Mouse (Mus musculus): ENCODE measurements around the gene Tmem255b. TPM values are rescaled to one million over a fixed set of nuclear protein-coding genes. Genes with fewer than 3 reads are reported as not detected.

Gene Tmem255b
- polyA plus RNA-seq, 1 experiment = 1.1 TPM

GRCm38 (mm10) chr8:13489351-13489750, 54.4 kb downstream of the Tmem255b start:
- Histone ChIP-seq H3K27me3 (ENCODE audit: control insufficient read depth, insufficient read depth, low read length) (peaks cover 5% of the 10 kb centered on the region), H3K4me1 (ENCODE audit: control insufficient read depth, insufficient read depth, insufficient read length) (no peaks in the 10 kb centered on the region; the same call in 1 of the 2 replicates), H3K4me3 (ENCODE audit: extremely low read depth, insufficient read depth, insufficient read length) (no peak overlapping the region), H3K27ac (ENCODE audit: insufficient read depth, low read length) (no peak overlapping the region), H3K36me3 (ENCODE audit: control insufficient read depth, insufficient read depth, low read length) (no peaks in the 10 kb centered on the region)
- 86% methylated on average over 3 of the region's 3 CpGs for WGBS
- TF ChIP-seq CTCF (IDR thresholded peaks at IDR 0.05; ENCODE audit: extremely low read depth, insufficient read depth, insufficient read length, insufficient replicate concordance) (no peak), POLR2A (IDR thresholded peaks at IDR 0.05; ENCODE audit: low read depth, low read length) (no peak)
- no peak for DNase-seq (ENCODE audit: low read depth in 1 of 2, low spot score in 2 of 2)

GRCm38 (mm10) chr8:13489986-13490910, 55.3 kb downstream of the Tmem255b start:
- Histone ChIP-seq H3K27me3 (ENCODE audit: control insufficient read depth, insufficient read depth, low read length) (peaks cover 7% of the 10 kb centered on the region), H3K4me1 (ENCODE audit: control insufficient read depth, insufficient read depth, insufficient read length) (no peaks in the 10 kb centered on the region; the same call in 1 of the 2 replicates), H3K36me3 (ENCODE audit: control insufficient read depth, insufficient read depth, low read length) (no peaks in the 10 kb centered on the region), H3K27ac (ENCODE audit: insufficient read depth, low read length) (no peak overlapping the region; the same call in 1 of the 2 replicates), H3K4me3 (ENCODE audit: extremely low read depth, insufficient read depth, insufficient read length) (no peak overlapping the region)
- WGBS = 51% methylated on average over 13 of the region's 13 CpGs
- TF ChIP-seq CTCF (IDR thresholded peaks at IDR 0.05; ENCODE audit: extremely low read depth, insufficient read depth, insufficient read length, insufficient replicate concordance) (no peak), POLR2A (IDR thresholded peaks at IDR 0.05; ENCODE audit: low read depth, low read length) (no peak)
- DNase-seq (ENCODE audit: low read depth in 1 of 2, low spot score in 2 of 2) = no peak

- Histone ChIP-seq H3K4me1 (ENCODE audit: control insufficient read depth, insufficient read depth, insufficient read length) (no peaks in the 10 kb centered on the region; the same call in 1 of the 2 replicates), H3K36me3 (ENCODE audit: control insufficient read depth, insufficient read depth, low read length) (no peaks in the 10 kb centered on the region)
- WGBS = 88% methylated on average over 14 of the region's 14 CpGs
These were observed 56.6 kb downstream of the Tmem255b start for GRCm38 (mm10) chr8:13491491-13492010.

GRCm38 (mm10) chr8:13492198-13492995, 57.4 kb downstream of the Tmem255b start:
- Histone ChIP-seq H3K27me3 (ENCODE audit: control insufficient read depth, insufficient read depth, low read length) (peaks cover 7% of the 10 kb centered on the region), H3K4me1 (ENCODE audit: control insufficient read depth, insufficient read depth, insufficient read length) (no peaks in the 10 kb centered on the region; the same call in 1 of the 2 replicates), H3K27ac (ENCODE audit: insufficient read depth, low read length) (no peak overlapping the region), H3K4me3 (ENCODE audit: extremely low read depth, insufficient read depth, insufficient read length) (no peak overlapping the region), H3K36me3 (ENCODE audit: control insufficient read depth, insufficient read depth, low read length) (no peaks in the 10 kb centered on the region)
- TF ChIP-seq CTCF (IDR thresholded peaks at IDR 0.05; ENCODE audit: extremely low read depth, insufficient read depth, insufficient read length, insufficient replicate concordance) (no peak), POLR2A (IDR thresholded peaks at IDR 0.05; ENCODE audit: low read depth, low read length) (no peak)
- DNase-seq (ENCODE audit: low read depth in 1 of 2, low spot score in 2 of 2) = no peak
- WGBS = 63% methylated on average over 9 of the region's 9 CpGs

More at GRCm38 (mm10) chr8:13491491-13492010, 56.6 kb downstream of the Tmem255b start:
- H3K27me3 ChIP-seq (ENCODE audit: control insufficient read depth, insufficient read depth, low read length) = peaks cover 7% of the 10 kb centered on the region
- H3K27ac ChIP-seq (ENCODE audit: insufficient read depth, low read length) = no peak overlapping the region
- no peak for TF ChIP-seq POLR2A (IDR thresholded peaks at IDR 0.05; ENCODE audit: low read depth, low read length)
- no peak for DNase-seq (ENCODE audit: low read depth in 1 of 2, low spot score in 2 of 2)
- no peak overlapping the region for H3K4me3 ChIP-seq (ENCODE audit: extremely low read depth, insufficient read depth, insufficient read length)

GRCm38 (mm10) chr8:13493011-13493410, 58.0 kb downstream of the Tmem255b start:
- no peak for DNase-seq (ENCODE audit: low read depth in 1 of 2, low spot score in 2 of 2)
- whole genome bisulfite sequencing = 71% methylated on average over 11 of the region's 11 CpGs
- H3K4me3 ChIP-seq (ENCODE audit: extremely low read depth, insufficient read depth, insufficient read length) = no peak overlapping the region
- H3K27ac ChIP-seq (ENCODE audit: insufficient read depth, low read length) = no peak overlapping the region
- no peaks in the 10 kb centered on the region for H3K36me3 ChIP-seq (ENCODE audit: control insufficient read depth, insufficient read depth, low read length)
- peaks cover 7% of the 10 kb centered on the region for H3K27me3 ChIP-seq (ENCODE audit: control insufficient read depth, insufficient read depth, low read length)
- no peak for TF ChIP-seq CTCF (IDR thresholded peaks at IDR 0.05; ENCODE audit: extremely low read depth, insufficient read depth, insufficient read length, insufficient replicate concordance)
- no peak for TF ChIP-seq POLR2A (IDR thresholded peaks at IDR 0.05; ENCODE audit: low read depth, low read length)
- H3K4me1 ChIP-seq (ENCODE audit: control insufficient read depth, insufficient read depth, insufficient read length) = no peaks in the 10 kb centered on the region; the same call in 1 of the 2 replicates

GRCm38 (mm10) chr8:13493858-13494631, 59.1 kb downstream of the Tmem255b start, which contains the start of gene Gas6:
TSS of gene Gas6 (minus strand) at chr8:13494490.
- Histone ChIP-seq H3K27me3 (ENCODE audit: control insufficient read depth, insufficient read depth, low read length) (peaks cover 7% of the 10 kb centered on the region), H3K4me1 (ENCODE audit: control insufficient read depth, insufficient read depth, insufficient read length) (no peaks in the 10 kb centered on the region; the same call in 1 of the 2 replicates), H3K36me3 (ENCODE audit: control insufficient read depth, insufficient read depth, low read length) (no peaks in the 10 kb centered on the region), H3K4me3 (ENCODE audit: extremely low read depth, insufficient read depth, insufficient read length) (peak within 1 kb of the TSS; percentile 45; the same call in 1 of the 2 replicates), H3K27ac (ENCODE audit: insufficient read depth, low read length) (peak within 1 kb of the TSS; percentile 42; the same call in 1 of the 2 replicates)
- 4% methylated on average over 58 of the region's 64 CpGs for WGBS
- TF ChIP-seq POLR2A (IDR thresholded peaks at IDR 0.05; ENCODE audit: low read depth, low read length) (no peak), CTCF (IDR thresholded peaks at IDR 0.05; ENCODE audit: extremely low read depth, insufficient read depth, insufficient read length, insufficient replicate concordance) (no peak)
- no peak for DNase-seq (ENCODE audit: low read depth in 1 of 2, low spot score in 2 of 2)

Data from spleen, adult 2 months (tissue).